Mouse (Mus musculus) gastrocnemius, postnatal 36 days (tissue): ENCODE measurements at regions not wholly inside any gene's neighbourhood (a gene's known extent, or its start where the extent isn't known, plus 50 kb on each side); places are given as distances from the start of the nearest gene placed in this dataset.

Experiments
- DNase-seq, 2 experiments: peaks; one replicate each; pipeline ENCODE4 v3.0.0; 2022
- intact Hi-C: fragments of 180-260 bp; cut with DNase I; formaldehyde crosslinking; loops from one replicate; pipeline ENCODE4 v1.15.1; 2025

DNA sequence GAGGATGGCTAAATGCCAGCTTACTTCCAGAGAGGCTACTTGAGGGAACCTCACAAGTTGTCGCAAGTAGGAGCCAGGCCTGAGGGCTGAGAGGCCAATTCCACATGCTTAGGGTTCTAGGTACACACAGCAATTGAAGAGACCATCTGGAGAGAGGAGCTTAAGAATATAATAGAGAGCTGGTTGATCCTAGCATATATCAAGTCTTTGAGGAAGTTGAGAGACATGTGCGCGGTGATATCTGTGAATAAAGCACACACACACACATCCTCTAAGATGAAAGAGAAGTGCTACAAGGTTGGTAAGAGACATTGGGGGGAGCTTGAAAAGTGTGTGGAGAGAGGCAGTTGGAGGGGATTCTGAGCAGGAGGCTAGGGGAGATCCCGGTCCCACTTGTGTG is 189.5 kb downstream of the Zfp462 start:
- DNase-seq, result no peak
- intact Hi-C loops, result no loop called here

DNA sequence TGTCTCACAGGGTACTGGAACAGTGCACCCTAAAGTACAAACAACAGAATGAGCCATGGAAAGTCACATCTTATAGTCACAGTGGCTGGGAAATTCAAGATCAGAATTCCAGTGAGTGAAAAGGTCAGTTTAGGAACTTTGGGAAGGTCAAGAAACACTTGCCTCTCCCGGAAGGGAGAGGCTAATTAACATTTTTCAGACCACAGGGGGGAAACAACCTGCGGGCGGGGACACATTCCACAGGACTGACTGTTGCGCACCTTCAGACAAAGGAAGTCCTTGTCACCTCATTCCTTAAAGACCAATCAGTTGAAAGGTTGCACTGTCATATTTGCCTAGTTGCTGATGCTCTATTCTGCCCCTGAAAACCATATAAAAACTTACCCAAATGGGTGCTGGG is 189.9 kb downstream of the Zfp462 start:
- no peak for DNase-seq
- intact Hi-C loops, result no loop called here

DNA sequence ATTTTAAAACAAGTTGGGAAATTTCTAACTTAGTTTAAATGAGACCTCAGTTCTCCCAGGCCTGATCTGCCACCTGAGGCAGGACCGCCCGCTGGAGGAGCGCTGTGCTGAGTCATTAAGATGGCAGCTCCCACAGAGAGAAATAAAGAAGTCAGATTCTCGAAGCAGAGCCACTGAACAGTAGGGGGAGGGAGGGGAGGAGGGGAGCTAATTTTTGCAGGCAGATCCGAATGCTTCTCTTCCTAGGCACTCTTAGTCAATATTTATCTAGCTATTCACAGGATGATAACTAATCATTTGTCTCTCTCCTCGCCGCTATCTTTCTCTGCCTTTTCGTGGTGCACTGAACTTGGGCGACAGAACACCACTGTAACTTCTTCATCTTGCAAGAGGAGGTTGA is 191.4 kb downstream of the Zfp462 start:
- DNase-seq, result no peak
- intact Hi-C loops, result no loop called here

DNA sequence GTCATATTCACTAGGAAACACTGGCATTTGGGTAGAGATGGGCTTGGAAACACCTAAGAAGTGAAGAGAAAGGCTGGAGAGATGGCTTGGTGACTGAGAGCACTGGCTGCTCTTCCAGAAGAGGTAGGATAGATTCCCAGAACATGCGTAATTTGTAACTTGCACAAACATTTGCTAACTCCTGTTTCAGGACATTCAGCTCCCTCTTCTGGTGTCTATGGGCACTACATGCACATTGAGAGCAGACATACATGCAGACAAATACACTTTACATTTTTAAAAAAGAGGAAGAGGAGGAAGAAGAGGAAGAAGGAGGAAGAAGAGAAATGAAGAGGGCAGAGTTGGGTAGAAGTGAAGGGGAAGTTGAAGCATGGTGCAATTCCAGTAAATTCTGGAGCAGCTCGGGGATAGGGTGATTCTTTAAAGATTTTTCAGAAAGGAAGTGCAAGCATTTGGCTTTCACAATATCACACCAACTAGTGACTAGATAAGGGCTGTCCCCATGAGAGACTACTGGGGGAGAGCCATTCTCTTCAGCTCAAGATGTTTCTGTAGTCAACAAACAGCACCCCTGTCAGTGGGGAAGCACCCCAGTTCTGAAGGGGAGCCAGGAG is 193.0 kb downstream of the Zfp462 start:
- intact Hi-C loops, result no loop called here
- DNase-seq, result no peak

DNA sequence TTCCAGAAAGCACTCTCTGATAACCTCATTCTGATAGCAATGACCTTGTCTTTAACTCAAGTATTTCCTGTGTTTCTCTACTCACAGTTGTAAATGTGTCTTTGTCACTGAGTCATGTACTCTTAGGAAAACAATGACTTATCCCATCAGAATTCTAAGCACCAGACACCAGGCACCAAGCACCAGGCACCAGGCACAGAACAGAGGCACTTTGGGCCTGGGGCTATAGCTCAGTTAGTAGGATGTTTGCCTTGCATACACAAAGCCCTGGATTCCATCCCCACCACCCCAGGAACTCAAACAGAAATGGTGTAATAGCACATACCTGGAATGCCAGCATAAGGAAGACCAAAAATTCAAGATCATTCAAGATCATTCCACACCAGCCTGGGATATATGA is 196.5 kb downstream of the Zfp462 start:
- intact Hi-C loops, result no loop called here
- no peak for DNase-seq

DNA sequence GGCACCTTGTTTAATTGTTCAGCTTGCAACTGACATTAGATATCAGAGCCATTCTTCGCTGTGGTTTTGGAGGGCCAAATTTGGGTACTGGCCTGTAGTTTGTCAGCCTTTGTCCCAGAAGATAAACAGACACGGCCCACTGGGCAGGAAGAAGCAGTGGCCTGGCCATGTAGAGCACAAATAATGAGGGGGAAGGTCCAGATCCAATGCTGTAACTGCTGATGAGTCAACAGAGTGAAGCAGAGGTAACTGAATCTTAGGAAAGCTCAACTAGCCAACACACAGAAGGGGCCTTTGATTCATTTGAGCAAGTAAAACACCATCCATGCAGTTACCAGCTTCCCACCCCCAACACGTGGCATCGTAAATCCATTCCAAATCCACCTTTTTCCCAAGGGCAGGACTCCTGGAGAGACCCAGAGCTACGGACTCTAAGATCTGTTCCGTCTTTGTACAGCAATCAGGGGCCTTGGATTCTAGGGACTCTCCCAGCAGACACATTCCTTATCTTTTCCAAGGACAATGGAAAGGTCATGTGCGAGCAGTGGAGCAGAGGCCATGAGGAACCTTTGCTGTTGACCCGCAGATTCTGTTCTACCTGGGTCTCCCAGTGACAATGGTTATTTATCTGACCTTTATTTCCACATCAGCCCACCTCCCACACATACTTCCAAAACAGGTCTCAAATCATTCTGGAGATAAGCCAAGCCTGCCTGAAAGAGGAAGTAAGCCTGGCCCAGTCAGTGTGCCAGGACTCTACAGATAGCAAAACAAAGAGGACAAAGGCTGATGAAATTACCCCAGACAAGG is 197.3 kb downstream of the Zfp462 start:
- DNase-seq, result no peak
- intact Hi-C loops, result no loop called here

DNA sequence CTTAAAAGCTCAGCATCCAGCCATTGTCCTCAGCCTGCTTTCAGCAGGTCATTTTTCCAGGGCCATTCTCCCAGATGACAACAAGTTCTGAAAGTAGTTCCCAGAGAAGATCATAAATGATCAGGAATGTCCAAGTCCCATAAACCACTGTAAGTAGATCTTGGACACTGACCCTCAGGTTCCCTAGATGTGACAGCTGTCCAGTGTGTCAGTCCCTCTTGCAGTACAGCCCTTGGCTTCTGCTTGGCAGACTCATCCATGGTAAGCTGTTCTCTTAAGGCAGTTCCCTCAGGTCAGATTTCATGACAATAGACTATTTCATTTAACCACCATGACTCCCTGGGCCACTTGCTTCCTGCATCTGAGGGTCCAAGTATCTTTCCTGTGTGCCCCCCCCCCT is 198.6 kb downstream of the Zfp462 start:
- intact Hi-C loops, result no loop called here
- no peak for DNase-seq

DNA sequence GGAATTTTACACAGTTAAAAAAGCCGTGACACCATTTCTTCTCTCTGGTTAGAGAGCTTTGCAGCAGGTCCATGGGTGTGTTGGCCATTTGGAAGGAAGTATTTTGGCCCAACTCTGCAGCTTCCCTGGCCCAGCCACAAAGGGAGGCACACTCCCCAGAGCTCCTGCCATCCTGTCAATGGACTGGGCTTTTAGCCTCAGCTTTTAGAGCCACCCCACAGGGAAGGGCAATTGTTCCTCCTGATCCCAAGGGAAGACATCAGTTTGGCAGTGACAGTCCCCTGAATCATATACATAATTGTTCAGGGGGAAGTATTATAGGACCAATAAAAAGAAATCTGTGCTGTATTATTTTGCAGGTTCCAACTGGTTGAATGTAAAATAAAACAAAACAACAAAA is 200.1 kb downstream of the Zfp462 start:
- no peak for DNase-seq
- intact Hi-C loops, result no loop called here

DNA sequence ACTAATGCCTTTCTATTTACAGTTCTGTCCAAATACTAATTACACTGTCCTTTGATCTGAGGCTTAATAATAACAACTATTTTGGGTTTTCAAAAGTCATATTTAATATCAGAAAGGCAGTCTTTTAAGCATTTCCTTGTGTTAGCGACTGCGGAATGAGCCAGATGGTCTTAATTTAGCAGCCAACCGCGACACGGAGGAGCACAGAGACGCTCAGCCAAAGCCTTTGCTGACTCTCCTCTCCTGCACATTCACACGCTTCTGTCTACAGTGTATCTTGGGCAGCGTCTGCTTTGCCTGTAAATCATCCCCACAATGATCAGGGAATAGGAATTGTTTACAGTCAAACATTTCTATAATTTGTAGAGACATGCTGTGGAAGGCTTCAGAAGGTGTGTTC is 201.1 kb downstream of the Zfp462 start:
- intact Hi-C loops, result no loop called here
- no peak for DNase-seq

DNA sequence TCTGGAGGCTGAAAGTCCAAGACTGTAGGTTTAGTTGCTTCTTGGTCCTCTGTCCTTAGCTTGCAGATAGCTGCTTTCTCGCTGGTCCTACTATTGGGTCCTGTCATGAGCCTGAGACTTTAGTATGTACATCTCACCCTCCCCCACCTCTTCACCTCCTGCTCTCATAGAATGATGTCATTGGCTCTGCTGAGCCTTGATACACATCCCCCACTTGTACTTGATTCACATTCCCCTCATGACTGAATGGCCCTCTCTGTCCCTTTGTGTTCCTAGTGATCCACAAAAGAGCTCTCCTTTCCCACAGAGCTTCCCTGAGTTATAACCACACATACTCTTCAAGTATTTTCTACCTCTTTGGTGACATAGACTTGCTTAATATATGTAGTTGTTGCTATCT is 201.5 kb upstream of the Rad23b start:
- no peak for DNase-seq
- intact Hi-C loops, result no loop called here

DNA sequence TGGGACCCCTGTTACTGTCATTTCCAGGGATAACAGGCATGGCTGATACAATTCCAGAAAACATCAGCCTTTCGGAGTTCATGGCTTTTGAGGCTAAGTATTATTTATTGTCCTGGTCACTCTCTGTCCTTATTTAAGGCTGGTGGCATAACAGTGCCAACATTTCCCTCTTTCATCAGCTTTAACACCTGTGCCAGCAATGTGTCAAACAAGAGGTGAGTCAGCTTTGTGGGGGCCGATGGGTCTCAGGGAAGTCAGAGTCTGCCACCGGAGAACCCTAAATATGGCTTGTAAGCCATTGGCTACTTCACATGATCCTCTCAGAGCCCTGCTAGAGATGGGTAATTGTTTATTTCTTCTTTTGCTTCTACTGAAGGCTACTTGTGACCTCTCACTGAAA is 195.3 kb upstream of the Rad23b start:
- intact Hi-C loops, result no loop called here
- DNase-seq, result no peak

DNA sequence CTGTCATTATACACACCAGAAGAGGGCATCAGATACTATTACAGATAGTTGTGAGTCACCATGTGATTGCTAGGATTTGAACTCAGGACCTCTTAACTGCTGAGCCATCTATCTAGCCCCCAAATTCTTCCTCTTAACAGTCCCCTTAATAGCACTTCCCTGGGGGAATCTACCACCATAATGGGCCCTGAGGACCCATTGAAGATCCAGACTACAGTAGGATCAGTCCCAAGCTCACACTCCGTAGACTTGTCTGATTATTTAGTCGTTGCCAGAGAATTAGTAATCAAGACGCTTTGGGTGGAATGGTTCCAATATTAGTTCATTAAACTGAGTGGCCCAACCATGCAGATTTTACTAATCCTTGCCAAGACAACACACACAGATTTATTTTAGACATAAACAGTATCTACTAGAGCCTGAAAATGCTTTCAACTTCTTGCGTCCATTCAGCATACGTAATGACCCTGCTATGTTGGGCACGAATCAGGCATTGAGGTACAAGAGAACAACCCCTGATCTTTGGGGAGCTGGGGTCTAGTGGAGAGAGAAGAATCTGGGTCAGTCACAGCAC is 191.6 kb upstream of the Rad23b start:
- no peak for DNase-seq
- intact Hi-C loops, result no loop called here

DNA sequence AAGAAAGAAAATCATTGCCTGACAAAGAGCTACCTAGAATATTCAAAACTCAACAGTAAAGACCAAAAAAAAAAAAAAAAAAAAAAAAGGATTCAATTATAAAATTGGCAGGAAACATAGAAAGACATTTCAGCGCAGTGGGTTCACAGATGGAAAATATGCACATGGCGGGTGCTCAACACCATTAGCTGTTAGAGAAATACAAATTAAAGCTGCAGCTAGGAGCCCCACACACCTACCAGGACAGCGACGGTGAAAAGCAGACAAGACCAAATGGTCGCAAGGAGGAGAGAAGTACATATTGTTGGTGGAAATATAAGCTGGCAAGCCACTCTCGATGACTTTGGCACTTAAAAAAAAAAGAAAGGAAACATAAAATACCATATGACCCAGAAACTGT is 183.6 kb upstream of the Rad23b start:
- intact Hi-C loops, result no loop called here
- no peak for DNase-seq

DNA sequence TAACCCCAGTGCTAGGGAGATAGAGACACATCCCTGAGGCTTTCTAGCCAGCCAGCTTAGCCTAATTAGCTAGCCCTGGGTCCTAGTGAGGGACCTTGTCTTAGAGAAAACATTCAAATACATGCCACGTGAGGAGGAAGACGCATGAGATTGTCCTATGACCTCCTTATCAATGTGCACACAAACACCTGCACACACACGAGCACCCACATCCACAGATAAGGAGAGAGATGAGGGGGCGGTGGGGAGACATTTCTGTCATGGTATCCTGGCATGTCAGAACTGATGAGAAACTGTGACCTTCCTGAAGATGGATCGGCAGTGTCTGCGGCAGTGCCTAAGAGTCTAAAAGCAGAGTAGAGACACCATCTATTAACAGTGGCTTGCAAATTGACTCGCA is 180.8 kb upstream of the Rad23b start:
- intact Hi-C loops, result no loop called here
- no peak for DNase-seq

DNA sequence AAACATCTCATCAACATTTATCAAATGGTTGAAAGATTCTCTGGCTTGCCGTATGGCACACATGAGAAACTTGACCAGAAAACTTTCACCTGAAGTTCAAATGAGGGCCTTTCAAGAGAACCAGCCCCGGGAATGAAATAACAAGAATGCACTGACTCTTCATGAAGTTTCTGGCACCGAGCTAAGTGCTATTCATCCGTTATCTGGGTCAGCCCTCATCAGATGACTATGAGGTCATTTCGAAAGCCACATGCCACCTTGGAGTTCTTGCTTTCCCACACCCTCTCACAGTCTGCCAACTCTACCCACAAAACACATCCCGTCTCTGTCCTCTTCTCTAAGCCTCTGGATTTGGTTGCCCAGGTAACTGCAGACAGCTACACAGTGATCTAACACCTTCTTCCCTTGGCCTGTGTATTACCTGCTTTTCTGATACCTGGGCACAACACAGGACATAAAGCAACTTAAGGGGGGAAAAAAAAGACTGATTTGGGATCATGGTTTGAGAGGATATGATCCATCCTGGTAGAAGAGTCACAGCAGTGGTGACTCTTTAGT is 177.4 kb upstream of the Rad23b start:
- DNase-seq, result no peak
- intact Hi-C loops, result no loop called here

DNA sequence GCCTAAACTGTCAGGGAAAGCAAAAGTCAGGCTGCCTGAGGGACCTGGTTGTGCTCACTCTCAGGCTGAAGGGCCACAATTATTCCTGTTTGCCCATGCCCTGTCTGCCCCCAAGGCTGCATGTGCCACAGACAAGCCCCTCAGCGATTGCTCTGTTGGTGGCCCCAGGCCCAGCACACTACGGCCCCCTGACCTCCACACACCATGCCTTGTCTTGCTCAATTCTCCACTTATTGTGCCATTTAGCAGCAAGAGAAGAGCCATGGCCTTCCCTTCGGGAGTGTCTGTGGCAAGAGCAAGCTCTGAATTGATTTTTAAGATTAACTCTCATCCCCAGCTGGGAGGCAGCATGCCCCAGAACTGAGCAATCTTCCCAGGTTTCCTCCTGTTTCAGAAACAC is 173.8 kb upstream of the Rad23b start:
- no peak for DNase-seq
- intact Hi-C loops, result no loop called here

DNA sequence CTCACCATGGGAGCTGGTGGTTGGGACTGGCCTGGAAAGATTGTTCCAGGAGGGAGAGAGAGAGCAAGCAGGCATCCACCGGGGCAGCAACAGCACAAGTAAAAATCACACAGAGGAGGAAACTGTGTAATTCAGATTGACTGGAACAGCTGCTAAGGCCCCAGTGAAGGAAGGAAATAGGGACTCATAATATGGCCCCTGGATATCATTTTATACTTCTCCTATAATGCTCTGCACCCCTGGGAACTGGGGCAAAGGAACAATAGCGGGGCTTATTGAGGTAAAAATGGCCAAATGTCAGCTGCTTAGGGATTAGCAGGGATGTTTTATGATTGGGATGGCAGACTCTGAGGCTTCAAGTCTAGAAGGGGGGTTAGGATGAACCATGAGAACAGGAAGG is 170.4 kb upstream of the Rad23b start:
- intact Hi-C loops, result no loop called here
- DNase-seq, result no peak

DNA sequence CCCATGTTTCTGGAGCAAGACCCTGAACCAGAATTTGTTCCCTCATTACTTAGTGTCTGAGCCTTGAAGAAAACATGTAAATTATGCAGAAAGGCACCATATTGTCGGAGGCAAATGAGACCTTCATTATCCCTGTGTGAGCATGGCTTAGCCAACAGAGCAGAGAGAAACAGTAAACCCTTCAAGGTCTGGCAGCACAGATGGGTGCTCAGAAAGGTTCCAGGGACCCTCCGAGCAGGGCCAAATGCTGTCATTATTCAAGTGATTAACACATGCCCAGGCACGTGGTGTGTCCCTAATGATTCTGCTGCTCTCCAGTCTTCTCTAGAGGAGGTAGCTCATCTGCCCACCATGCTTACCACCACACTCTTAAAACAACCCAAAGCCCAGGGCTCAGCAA is 166.3 kb upstream of the Rad23b start:
- intact Hi-C loops, result no loop called here
- no peak for DNase-seq

DNA sequence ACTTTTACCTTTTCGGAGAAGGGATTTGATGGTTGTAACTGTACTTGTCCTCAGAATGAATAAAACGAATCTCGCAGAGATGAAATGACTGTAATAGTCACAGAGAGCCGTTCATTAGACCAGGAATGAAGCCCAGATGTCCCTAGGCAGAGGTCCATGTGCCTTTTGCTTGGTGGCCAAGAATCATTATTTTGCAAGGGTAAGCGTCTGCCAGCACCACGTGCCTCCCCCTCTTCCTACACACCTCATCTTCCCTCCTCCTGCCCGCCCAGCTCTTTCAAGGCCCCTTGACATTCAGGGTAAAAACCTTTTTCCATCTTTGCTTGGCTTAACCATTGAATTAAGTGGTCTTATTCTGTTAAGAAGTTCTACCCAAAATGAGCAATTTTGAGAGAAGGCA is 161.1 kb upstream of the Rad23b start:
- DNase-seq, result peak in 1 of 2 experiments; percentile 13
- intact Hi-C loops, result no loop called here

DNA sequence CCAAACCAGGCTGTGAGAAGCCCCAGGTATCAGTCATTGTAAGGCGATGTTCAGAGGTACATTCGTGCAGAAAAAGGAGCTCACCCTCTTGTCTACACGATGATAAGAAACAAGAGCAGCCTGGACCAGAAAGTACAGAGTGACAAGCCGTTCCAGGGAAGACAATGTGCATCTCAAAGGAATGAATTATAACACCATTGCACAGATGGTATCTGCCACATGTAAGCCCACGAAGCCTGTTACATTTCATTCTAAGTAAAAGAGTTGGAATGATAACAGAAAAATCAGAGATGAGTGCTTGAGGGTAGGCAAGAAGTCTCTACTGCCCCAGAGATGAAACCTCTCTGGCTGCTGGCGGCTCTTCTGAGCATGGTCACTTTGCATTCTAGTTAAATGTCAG is 159.3 kb upstream of the Rad23b start:
- intact Hi-C loops, result no loop called here

DNA sequence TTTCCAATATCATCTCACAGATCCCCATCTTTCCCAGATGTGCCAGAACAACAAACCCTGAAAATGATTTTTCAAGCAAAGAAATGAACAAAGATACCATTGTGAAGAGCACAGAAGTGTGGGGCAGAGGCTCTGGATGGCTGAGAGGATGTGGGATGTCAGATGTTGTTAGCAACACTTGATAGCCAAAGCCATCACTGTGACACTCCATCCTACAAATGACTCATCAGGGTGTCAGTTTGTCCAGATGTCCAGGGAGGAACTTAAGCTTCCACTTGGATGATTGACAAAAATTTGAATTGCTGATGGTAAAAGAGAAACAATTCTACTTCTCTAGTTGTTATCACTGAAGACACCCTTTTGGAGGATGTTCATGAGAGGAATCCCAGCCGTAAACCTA is 155.8 kb upstream of the Rad23b start:
- intact Hi-C loops, result no loop called here

More for the DNA sequence above, 159.3 kb upstream of the Rad23b start:
- DNase-seq, result no peak

DNA sequence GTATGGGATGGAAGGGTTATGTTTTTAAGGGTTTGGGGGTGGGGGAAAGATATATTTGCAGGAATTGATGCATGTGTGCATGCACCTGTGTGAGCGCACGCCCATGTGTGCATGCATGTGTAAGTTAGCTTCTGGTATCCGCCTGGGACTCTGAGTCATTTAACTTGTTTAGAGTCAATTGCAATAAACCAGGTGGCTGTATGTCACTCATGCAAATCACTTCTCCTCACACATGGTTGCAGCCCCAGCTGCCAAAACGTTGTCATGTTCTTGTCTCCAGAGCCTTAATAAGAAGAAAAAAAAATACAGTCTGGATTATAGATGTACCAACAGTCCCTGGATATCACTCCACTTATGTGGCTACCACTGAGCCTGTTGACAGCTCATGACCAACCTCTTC is 155.3 kb upstream of the Rad23b start:
- no peak for DNase-seq
- intact Hi-C loops, result no loop called here

More for the DNA sequence above, 155.8 kb upstream of the Rad23b start:
- no peak for DNase-seq
